Mouse (Mus musculus) heart, embryonic 13.5 days (tissue): ENCODE results near the gene Bptf. TPM values are rescaled to one million over a fixed set of nuclear protein-coding genes. Genes with fewer than 3 reads are reported as not detected.
"Not testable (repeated sequence)": the region's sequence is repeated elsewhere in the genome, so short reads cannot be mapped to it uniquely, and the experiment has no call there.

Experiments used
- ATAC-seq: fragments of 200-750 bp; cut with Nextera tagmentation; 2 replicates; pipeline ENCODE4 v1.8.0; 2017; ENCODE audit warnings: moderate TSS enrichment; ENCODE audit not compliant: insufficient number of reproducible peaks, low FRiP score, low TSS enrichment; ENCODE audit errors: extremely low read depth
- H3K27ac ChIP-seq: fragments of 300-500 bp; sonication (generic); replicated peaks from 2 replicates; pipeline ENCODE4 v1.5.1; 2015; ENCODE audit warnings: moderate library complexity, mild to moderate bottlenecking, inconsistent platforms
- H3K27me3 ChIP-seq: fragments of 300-500 bp; sonication (generic); replicated peaks from 2 replicates; pipeline ENCODE4 v1.6.1; 2015; ENCODE audit warnings: mild to moderate bottlenecking, inconsistent platforms
- H3K36me3 ChIP-seq: fragments of 300-500 bp; sonication (generic); 2 replicates; pipeline ENCODE4 v1.6.1; 2015; ENCODE audit warnings: mild to moderate bottlenecking, inconsistent platforms
- H3K4me1 ChIP-seq: fragments of 300-500 bp; sonication (generic); 2 replicates; pipeline ENCODE4 v1.6.1; 2015; ENCODE audit warnings: inconsistent platforms
- H3K4me2 ChIP-seq: fragments of 300-500 bp; sonication (generic); 2 replicates; pipeline ENCODE4 v1.6.1; 2015; ENCODE audit warnings: inconsistent platforms, mild to moderate bottlenecking, moderate library complexity
- H3K4me3 ChIP-seq: fragments of 300-500 bp; sonication (generic); 2 replicates; pipeline ENCODE4 v1.5.1; 2015; ENCODE audit warnings: moderate library complexity, mild to moderate bottlenecking, inconsistent platforms
- H3K9ac ChIP-seq: fragments of 300-500 bp; sonication (generic); 2 replicates; pipeline ENCODE4 v1.6.1; 2015; ENCODE audit warnings: inconsistent platforms, mild to moderate bottlenecking, moderate library complexity
- H3K9me3 ChIP-seq: fragments of 300-500 bp; sonication (generic); 2 replicates; pipeline ENCODE4 v1.6.1; 2016; ENCODE audit warnings: inconsistent platforms
- WGBS: fragments of 180-500 bp; shearing (Covaris S2); methylation state at CpG from one replicate; pipeline ENCODE4 v1.1.7; 2015; ENCODE audit warnings: mixed read lengths; 5-methylcytosine and 5-hydroxymethylcytosine counted together
- polyA plus RNA-seq: library from polyadenylated mRNA; unstranded; fragments of >200 nt; fragmentation: Nextera tagmentation; extraction: Ambion mirVana; gene quantifications from 2 replicates; pipeline ENCODE4 v1.2.1, GENCODE M21; 2015

Gene Bptf
- polyA plus RNA-seq, 1 experiment from 2014 or later, result 18.3 TPM

DNA sequence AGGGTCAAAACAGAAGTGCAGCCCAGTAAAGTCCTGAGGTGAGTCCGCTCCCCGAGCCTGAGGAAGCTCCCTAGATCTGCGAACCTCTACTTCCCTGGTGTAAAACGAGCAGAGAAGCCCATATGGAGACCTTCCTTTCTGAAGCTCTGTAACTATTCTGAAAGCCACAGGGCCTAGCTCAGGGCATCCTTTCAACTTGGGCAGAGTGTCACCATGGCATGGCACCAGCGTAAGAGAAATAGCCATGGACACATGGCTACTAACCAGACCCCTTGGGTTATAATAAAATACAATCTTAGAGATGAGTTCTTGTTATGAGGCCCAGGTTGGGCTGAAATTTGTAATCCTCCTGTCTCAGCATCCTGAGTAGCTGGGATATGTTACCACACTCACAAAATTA is 35.0 kb downstream of the Bptf start:
- H3K9me3 ChIP-seq, result no peaks in the 10 kb centered on the region
- no peak for ATAC-seq
- H3K4me3 ChIP-seq, result no peak overlapping the region
- H3K27me3 ChIP-seq, result no peaks in the 10 kb centered on the region
- no peak overlapping the region for H3K4me2 ChIP-seq
- WGBS, result 89% methylated on average over 5 of the region's 5 CpGs
- H3K36me3 ChIP-seq, result peaks cover 65% of the 10 kb centered on the region
- H3K27ac ChIP-seq, result no peak overlapping the region
- H3K4me1 ChIP-seq, result peaks cover 21% of the 10 kb centered on the region
- no peak overlapping the region for H3K9ac ChIP-seq

GRCm38 (mm10) chr11:107093871-107094270 is 38.1 kb downstream of the Bptf start:
- Histone ChIP-seq H3K9ac (no peak overlapping the region), H3K4me2 (no peak overlapping the region), H3K27me3 (no peaks in the 10 kb centered on the region), H3K4me1 (peaks cover 8% of the 10 kb centered on the region), H3K36me3 (peaks cover 82% of the 10 kb centered on the region), H3K4me3 (no peak overlapping the region), H3K9me3 (no peaks in the 10 kb centered on the region), H3K27ac (no peak overlapping the region)
- WGBS, result 78% methylated on average over 7 of the region's 7 CpGs
- ATAC-seq, result no peak

DNA sequence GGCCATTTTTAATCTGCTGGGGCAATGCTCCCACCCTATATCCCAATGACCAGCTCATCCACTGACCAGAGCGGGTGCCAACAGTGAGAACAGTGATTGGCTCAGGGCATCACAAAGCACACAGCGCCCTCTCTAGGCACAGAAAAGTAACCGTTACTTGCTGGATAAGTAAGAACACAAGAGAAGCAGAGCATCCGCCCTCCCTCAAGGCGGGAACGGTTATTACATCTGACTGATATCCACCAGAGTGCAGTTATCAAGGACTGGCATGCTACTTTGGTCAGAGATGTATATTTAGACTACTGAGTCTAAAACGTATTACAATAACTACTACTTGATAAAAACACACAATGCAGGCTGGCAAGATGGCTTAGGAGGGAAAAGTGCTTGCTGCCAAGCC is 39.3 kb downstream of the Bptf start:
- Histone ChIP-seq H3K9ac (no peak overlapping the region), H3K9me3 (no peaks in the 10 kb centered on the region), H3K27ac (no peak overlapping the region), H3K36me3 (peaks cover 81% of the 10 kb centered on the region), H3K4me3 (no peak overlapping the region), H3K27me3 (no peaks in the 10 kb centered on the region), H3K4me1 (peaks cover 8% of the 10 kb centered on the region), H3K4me2 (no peak overlapping the region)
- 76% methylated on average over 7 of the region's 7 CpGs for WGBS
- ATAC-seq, result no peak

- no peak overlapping the region for H3K4me3 ChIP-seq
- 34% methylated on average over 5 of the region's 5 CpGs for WGBS
- no peak overlapping the region for H3K27ac ChIP-seq
- peaks cover 32% of the 10 kb centered on the region for H3K4me1 ChIP-seq
- ATAC-seq, result no peak
- no peak overlapping the region for H3K9ac ChIP-seq
- no peaks in the 10 kb centered on the region for H3K27me3 ChIP-seq
- H3K36me3 ChIP-seq, result peaks cover 81% of the 10 kb centered on the region
- no peaks in the 10 kb centered on the region for H3K9me3 ChIP-seq
- no peak overlapping the region for H3K4me2 ChIP-seq
Measured at GRCm38 (mm10) chr11:107085866-107086265, 46.1 kb downstream of the Bptf start.

GRCm38 (mm10) chr11:107083480-107083879 is 48.4 kb downstream of the Bptf start:
- H3K36me3 ChIP-seq, result peaks cover 84% of the 10 kb centered on the region
- ATAC-seq, result no peak

DNA sequence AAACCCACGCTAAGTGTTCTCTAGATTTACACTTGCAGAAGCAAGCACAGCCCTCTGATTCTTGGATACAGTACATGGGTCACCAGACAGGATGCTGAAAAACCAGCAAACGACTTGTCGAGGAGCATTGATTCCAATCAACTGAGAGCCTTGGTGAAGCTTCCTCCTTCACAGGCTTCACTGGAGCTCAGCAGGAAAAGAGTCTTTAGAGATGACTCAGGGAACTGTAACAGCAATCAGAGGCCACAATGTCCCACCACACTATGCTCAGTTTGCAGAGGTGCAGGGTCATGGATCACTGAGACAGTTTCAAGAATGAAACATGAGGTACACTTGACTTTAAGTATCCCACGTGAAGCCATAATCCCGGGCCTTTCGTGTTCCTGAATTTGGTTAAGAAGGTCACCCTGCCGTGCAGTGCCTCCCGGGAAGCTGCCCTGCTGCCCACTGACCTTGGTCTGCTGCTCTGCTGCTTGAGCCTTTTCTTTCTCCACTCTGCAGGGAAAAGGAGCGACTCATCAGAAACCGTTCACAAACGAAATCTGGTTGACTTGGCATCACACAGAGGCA is 66.6 kb downstream of the Bptf start:
- Histone ChIP-seq H3K4me3 (no peak overlapping the region), H3K4me1 (0 out of 2 replicates have a peak, but pooled peaks cover 2% of the 10 kb centered on the region), H3K27me3 (no peaks in the 10 kb centered on the region), H3K36me3 (peaks cover 94% of the 10 kb centered on the region), H3K9ac (no peak overlapping the region), H3K4me2 (no peak overlapping the region), H3K27ac (no peak overlapping the region), H3K9me3 (no peaks in the 10 kb centered on the region)
- WGBS, result 76% methylated on average over 11 of the region's 11 CpGs
- no peak for ATAC-seq

More at GRCm38 (mm10) chr11:107083480-107083879, 48.4 kb downstream of the Bptf start:
- no peak overlapping the region for H3K4me3 ChIP-seq
- 42% methylated on average over 5 of the region's 5 CpGs for WGBS
- H3K27me3 ChIP-seq, result no peaks in the 10 kb centered on the region
- H3K4me1 ChIP-seq, result peaks cover 32% of the 10 kb centered on the region
- H3K9me3 ChIP-seq, result no peaks in the 10 kb centered on the region
- H3K9ac ChIP-seq, result no peak overlapping the region
- peak overlapping the region; percentile 53; the same call in 1 of the 2 replicates for H3K27ac ChIP-seq
- no peak overlapping the region for H3K4me2 ChIP-seq

- Histone ChIP-seq H3K4me2 (no peak overlapping the region), H3K36me3 (peaks cover 93% of the 10 kb centered on the region), H3K4me3 (no peak overlapping the region), H3K9me3 (no peaks in the 10 kb centered on the region), H3K27me3 (no peaks in the 10 kb centered on the region), H3K27ac (no peak overlapping the region), H3K9ac (no peak overlapping the region), H3K4me1 (no peaks in the 10 kb centered on the region)
- 95% methylated on average over 1 of the region's 1 CpGs for WGBS
- no peak for ATAC-seq
Measured at GRCm38 (mm10) chr11:107064590-107064989, 67.3 kb downstream of the Bptf start.

DNA sequence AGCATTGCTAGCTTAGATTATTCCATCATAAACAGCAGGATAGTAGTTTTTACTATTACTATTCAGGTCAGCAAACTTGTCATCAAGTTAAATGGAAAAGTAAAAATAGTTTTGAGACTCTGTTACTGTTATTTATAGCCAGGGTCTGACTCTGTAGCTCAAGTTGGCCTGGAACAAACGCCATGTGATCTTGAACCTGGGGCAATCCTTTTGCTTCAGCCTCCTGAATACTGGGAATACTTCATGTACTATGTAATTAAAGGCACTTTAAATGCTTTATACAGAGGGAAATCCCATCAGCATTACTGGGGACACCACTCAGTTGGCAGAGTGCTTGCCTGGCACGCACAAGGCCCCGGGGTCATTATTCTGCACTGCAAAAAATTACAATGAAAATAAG is 68.9 kb downstream of the Bptf start:
- no peak for ATAC-seq
- Histone ChIP-seq H3K4me1 (no peaks in the 10 kb centered on the region), H3K27ac (peak overlapping the region; percentile 30; the same call in 1 of the 2 replicates), H3K9me3 (no peaks in the 10 kb centered on the region), H3K4me3 (no peak overlapping the region), H3K4me2 (no peak overlapping the region), H3K36me3 (peaks cover 97% of the 10 kb centered on the region), H3K9ac (no peak overlapping the region), H3K27me3 (no peaks in the 10 kb centered on the region)
- WGBS, result 74% methylated on average over 3 of the region's 3 CpGs

- H3K9ac ChIP-seq, result no peak overlapping the region
- H3K36me3 ChIP-seq, result peaks cover 97% of the 10 kb centered on the region
- WGBS, result 94% methylated on average over 1 of the region's 1 CpGs
- H3K4me2 ChIP-seq, result no peak overlapping the region
- no peaks in the 10 kb centered on the region for H3K9me3 ChIP-seq
- H3K27me3 ChIP-seq, result no peaks in the 10 kb centered on the region
- H3K4me1 ChIP-seq, result no peaks in the 10 kb centered on the region
- no peak for ATAC-seq
- H3K27ac ChIP-seq, result no peak overlapping the region
- no peak overlapping the region for H3K4me3 ChIP-seq
Measured at GRCm38 (mm10) chr11:107060941-107061340, 71.0 kb downstream of the Bptf start.

DNA sequence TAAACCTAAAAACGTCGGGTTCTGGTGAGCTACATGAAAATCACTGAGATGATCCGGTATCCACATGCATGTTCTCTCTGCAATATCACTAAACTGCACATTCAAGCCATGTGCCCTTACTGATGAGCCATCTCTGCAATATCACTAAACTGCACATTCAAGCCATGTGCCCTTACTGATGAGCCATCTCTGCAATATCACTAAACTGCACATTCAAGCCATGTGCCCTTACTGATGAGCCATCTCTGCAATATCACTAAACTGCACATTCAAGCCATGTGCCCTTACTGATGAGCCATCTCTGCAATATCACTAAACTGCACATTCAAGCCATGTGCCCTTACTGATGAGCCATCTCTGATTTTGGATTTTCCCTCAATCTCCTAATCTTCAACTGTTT is 72.3 kb downstream of the Bptf start:
- ATAC-seq, H3K4me2 ChIP-seq, H3K4me1 ChIP-seq, H3K9ac ChIP-seq, H3K4me3 ChIP-seq, H3K27me3 ChIP-seq, H3K9me3 ChIP-seq, H3K27ac ChIP-seq: not testable (repeated sequence)
- WGBS, result 88% methylated on average over 3 of the region's 3 CpGs
- H3K36me3 ChIP-seq, result peaks cover 97% of the 10 kb centered on the region

DNA sequence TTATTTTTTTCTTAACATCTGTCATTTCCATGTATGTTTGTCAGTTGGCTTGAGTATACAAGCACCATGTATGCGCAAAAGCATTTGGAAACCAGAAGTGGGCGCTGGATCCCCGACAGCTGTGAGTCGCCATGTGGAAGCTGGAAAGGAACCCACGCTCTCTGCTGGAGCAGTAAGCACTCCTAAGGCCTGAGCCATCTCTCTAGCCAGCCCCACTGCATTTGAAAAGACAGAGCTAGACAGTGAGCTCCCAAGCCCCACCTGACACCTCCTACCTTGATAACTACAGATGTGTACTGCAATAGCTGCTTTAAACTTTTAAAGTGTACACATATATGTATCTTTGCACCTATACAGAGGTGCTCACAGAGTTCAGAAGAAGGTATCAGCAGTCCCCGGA is 74.5 kb downstream of the Bptf start:
- WGBS, result 93% methylated on average over 6 of the region's 6 CpGs
- ATAC-seq, result no peak

DNA sequence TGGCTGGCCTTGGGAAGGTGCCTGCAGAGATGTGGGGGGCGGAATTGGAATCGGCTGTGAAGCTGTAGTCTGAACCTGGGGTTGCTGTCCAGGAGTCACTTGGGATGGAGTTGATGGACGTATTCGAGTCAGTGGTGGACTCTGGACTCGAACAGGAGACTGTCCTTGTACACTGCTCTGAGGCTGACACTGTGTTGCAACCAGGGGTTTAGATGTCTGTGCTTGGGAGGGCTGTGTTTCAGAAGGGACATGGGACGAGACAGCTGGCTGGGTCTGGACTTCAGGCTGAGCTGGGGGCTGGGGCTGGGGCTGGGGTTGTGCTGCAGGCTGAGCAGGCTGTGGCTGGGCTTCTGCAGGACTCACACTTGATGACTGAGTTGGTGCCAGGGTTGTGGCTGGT is 77.1 kb downstream of the Bptf start:
- Histone ChIP-seq H3K4me2 (no peak overlapping the region), H3K4me3 (no peak overlapping the region), H3K36me3 (peaks cover 88% of the 10 kb centered on the region), H3K27me3 (no peaks in the 10 kb centered on the region), H3K27ac (no peak overlapping the region), H3K9me3 (no peaks in the 10 kb centered on the region), H3K9ac (no peak overlapping the region), H3K4me1 (no peaks in the 10 kb centered on the region)
- no peak for ATAC-seq
- WGBS, result 91% methylated on average over 6 of the region's 6 CpGs

More for the DNA sequence above, 74.5 kb downstream of the Bptf start:
- Histone ChIP-seq H3K36me3 (peaks cover 99% of the 10 kb centered on the region), H3K9ac (no peak overlapping the region), H3K27me3 (no peaks in the 10 kb centered on the region), H3K4me2 (no peak overlapping the region), H3K27ac (no peak overlapping the region), H3K4me1 (no peaks in the 10 kb centered on the region), H3K4me3 (no peak overlapping the region), H3K9me3 (no peaks in the 10 kb centered on the region)
